Mouse (Mus musculus) gastrocnemius, adult 2 months (tissue): ENCODE results near the gene Cyth1. TPM values are rescaled to one million over a fixed set of nuclear protein-coding genes. Genes with fewer than 3 reads are reported as not detected.

Experiments
- DNase-seq: peaks from one replicate; pipeline ENCODE4 v3.0.0; 2022
- H3K27ac ChIP-seq: fragments of 200-600 bp; 2 replicates; pipeline ENCODE4 v1.8.1; 2022; ENCODE audit warnings: mild to moderate bottlenecking
- H3K4me3 ChIP-seq: fragments of 200-600 bp; 2 replicates; pipeline ENCODE4 v1.8.1; 2022; ENCODE audit warnings: mild to moderate bottlenecking, moderate library complexity
- CTCF ChIP-seq: fragments of 200-600 bp; IDR thresholded peaks from 2 replicates; pipeline ENCODE4 v1.8.1; 2022; ENCODE audit warnings: antibody characterized with exemption, mild to moderate bottlenecking, moderate library complexity
- intact Hi-C: fragments of 180-260 bp; cut with DNase I; formaldehyde crosslinking; loops from one replicate; pipeline ENCODE4 v1.15.1; 2025
- total RNA-seq, 2 experiments: library from RNA; stranded (reverse); gene quantifications; 2 replicates each; pipeline ENCODE4 v1.2.3; 2021

The Cyth1 gene
- total RNA-seq, 2 experiments from 2014 or later = 28.6 to 49.6 TPM

DNA sequence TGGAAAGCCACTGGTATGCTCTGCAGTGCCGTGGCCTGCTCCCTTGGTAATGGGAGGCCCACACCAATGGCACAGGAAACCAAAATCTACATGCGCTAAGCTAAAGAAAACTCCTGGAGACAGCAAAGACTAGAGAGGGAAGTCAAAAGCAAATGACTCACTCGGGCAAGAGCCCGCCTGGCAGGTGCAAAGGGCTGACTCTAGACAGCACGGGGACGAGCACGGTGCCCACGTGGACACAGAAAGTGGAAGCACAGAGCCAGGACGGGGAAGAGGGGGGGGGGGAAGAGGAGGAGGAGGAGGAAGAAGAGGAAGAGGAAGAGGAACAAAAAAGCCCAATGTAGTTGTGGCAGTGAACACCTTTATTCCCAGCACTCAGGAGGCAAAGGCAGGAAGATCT lies 26.7 kb upstream of the Cyth1 start:
- no peak for TF ChIP-seq CTCF
- H3K27ac ChIP-seq = no peak overlapping the region
- H3K4me3 ChIP-seq = no peak overlapping the region
- intact Hi-C loops = no loop called here
- DNase-seq = no peak

DNA sequence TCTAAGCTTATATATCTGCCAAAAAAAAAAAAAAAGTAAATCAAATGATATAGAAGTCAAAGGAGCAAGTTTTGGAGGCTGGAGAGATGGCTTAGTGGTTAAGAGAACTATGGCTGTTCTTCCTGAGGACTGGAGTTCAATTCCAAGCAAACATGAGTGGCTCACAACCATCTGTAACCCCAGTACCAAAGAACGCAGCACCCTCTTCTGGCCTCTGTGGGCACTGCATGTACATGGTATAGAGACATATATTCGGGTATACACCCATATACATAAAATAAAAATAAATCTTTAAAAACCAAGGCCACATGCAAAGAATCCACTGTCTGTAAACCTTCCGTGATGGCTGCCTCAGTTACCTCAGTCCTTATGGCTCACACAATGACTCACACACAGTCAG lies 21.4 kb upstream of the Cyth1 start:
- TF ChIP-seq CTCF = peak; percentile 65
- intact Hi-C loops = no loop called here
- no peak for DNase-seq
- Histone ChIP-seq H3K27ac (no peak overlapping the region), H3K4me3 (no peak overlapping the region)

- DNase-seq = no peak
- no peak overlapping the region for H3K4me3 ChIP-seq
- intact Hi-C loops = no loop called here
- peak overlapping the region; percentile 74 for H3K27ac ChIP-seq
- TF ChIP-seq CTCF = peak; percentile 32
Measured at GRCm38 (mm10) chr11:118266666-118267046, 18.3 kb upstream of the Cyth1 start.

- no peak overlapping the region for H3K4me3 ChIP-seq
- H3K27ac ChIP-seq = peak overlapping the region; percentile 74
- intact Hi-C loops = no loop called here
- TF ChIP-seq CTCF = no peak
- peak; percentile 70 for DNase-seq
Measured at GRCm38 (mm10) chr11:118266044-118266665, 17.8 kb upstream of the Cyth1 start.

DNA sequence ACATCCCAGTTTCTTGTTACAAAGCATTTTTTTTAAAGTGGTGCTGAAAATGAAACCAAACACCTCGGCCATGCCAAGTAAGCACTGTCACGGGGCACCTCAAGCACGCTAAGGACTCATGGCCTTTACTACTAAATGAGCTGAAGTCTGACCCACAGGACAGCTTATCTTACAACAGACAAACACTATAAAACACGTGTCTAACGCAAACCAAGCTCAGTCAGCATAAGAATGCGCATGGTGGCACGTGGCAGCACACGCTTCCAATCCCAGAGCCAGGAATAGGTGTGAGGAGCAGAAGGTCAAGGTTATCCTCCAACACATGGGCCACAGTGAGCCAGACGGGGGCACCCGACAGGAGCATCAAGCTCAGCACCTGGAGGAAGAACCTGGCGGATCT lies 17.2 kb upstream of the Cyth1 start:
- TF ChIP-seq CTCF = no peak
- Histone ChIP-seq H3K27ac (peak overlapping the region; percentile 74), H3K4me3 (no peak overlapping the region)
- DNase-seq = peak; percentile 37
- intact Hi-C loops = no loop called here

DNA sequence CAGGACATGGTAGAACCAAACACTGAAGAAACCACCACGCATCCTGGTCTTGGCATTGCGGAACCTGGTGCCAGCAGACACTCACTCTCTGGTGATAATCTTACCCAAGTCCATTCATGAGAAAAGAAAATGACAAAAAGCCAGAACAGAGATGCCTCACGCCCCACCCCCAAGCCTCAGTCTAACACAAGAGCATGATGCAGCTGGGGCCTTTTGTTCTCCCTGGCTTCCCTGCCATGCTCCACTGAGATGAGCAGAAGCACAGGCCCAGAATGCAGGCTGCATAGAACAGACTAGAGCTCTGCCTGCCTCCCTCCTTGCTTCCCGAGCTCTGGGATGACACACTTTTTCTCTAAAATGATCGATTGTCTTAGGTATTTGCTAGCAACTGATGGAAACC lies 14.8 kb upstream of the Cyth1 start:
- intact Hi-C loops = no loop called here
- TF ChIP-seq CTCF = no peak
- no peak for DNase-seq
- Histone ChIP-seq H3K27ac (no peak overlapping the region), H3K4me3 (no peak overlapping the region)

DNA sequence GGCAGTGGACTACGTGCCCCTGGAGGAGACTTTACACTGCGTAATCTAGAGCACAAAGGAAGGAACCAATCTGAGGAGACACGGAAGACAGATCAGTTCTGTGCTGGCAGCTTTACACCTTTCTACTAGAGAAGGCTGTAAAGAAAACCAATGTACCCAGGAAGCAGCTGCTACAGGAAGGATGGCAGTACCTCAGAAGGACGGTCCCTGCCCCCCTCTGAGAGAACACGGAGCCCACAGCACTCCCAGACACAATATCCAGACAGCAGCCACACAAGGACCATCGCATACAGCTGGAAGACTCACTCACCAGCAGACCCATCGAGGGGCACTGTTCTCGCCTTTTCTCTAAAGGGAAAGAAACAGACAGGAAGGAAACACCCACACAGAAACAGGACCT lies 11.7 kb upstream of the Cyth1 start:
- DNase-seq = no peak
- intact Hi-C loops = no loop called here
- TF ChIP-seq CTCF = no peak
- Histone ChIP-seq H3K27ac (no peak overlapping the region), H3K4me3 (no peak overlapping the region)

GRCm38 (mm10) chr11:118259580-118259979 lies 11.2 kb upstream of the Cyth1 start:
- intact Hi-C loops = no loop called here
- H3K4me3 ChIP-seq = no peak overlapping the region
- H3K27ac ChIP-seq = no peak overlapping the region
- no peak for DNase-seq
- TF ChIP-seq CTCF = no peak

- 0 out of 2 replicates have a peak overlapping the region, but pooled peaks have one; percentile 20 for H3K27ac ChIP-seq
- no peak for DNase-seq
- intact Hi-C loops = no loop called here
Measured at GRCm38 (mm10) chr11:118256371-118256770, 8.0 kb upstream of the Cyth1 start.

GRCm38 (mm10) chr11:118254159-118254951 lies 6.0 kb upstream of the Cyth1 start:
- intact Hi-C loops = no loop called here
- H3K27ac ChIP-seq = peak overlapping the region; percentile 80
- peak overlapping the region; percentile 26; the same call in 1 of the 2 replicates for H3K4me3 ChIP-seq
- no peak for TF ChIP-seq CTCF
- DNase-seq = peak; percentile 76

More at GRCm38 (mm10) chr11:118256371-118256770, 8.0 kb upstream of the Cyth1 start:
- TF ChIP-seq CTCF = no peak
- H3K4me3 ChIP-seq = no peak overlapping the region

DNA sequence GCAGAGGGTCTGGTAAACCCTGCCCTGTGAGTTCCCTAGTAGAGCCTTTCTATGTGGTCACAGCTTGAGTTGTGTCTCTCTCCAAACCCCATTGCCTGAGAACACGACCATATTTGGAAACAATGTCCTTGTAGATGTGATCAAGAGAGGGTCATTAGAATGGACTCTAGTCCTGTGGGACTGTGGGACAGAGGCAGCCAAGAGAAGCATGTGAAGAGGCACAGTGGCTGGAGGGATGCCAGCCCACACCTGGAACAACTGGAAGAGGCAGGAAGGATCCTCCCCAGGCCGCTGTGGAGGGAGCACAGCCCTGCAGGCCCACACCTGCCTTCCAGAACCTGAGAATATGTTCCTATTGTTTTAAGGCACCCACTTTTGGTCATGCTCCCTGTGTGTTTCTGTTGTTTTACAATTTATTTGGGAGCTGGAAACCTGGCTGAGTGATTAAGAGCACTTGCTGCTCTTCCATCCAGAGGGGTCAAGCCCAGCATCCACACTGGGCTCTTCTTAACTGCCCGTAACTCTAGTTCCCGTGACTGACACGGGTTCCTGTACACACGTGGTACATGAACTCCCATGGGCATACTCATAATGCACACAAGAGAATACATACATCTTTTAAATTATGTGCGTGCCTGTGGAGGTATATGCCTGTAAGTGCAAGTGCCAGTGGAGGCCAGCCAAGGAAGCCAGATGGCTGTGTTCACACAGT lies 5.2 kb upstream of the Cyth1 start:
- TF ChIP-seq CTCF = no peak
- H3K27ac ChIP-seq = peak overlapping the region; percentile 80
- peak; percentile 59 for DNase-seq
- intact Hi-C loops = no loop called here
- H3K4me3 ChIP-seq = no peak overlapping the region

DNA sequence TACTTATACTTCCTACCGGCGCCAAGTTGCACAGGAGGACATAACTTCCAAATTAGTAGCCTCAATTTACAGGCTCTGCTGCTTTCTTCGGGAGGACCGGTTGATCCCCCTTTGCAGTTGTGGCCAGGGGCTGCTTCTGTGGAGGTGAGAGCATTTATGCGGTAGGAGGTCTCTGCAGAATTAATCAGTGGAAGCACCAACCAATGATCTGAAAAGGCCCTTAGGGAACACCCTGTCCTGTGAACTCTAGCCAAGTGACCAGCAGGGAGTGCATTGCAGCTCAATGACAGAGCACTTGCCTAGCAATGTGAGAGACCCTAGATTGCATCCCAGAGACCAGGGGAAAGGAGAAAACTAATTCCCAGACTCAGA lies 606 bp upstream of the Cyth1 start:
- peak overlapping the region; percentile 79 for H3K4me3 ChIP-seq
- no peak for TF ChIP-seq CTCF
- peak; percentile 66 for DNase-seq
- H3K27ac ChIP-seq = peak overlapping the region; percentile 99
- intact Hi-C loops = no loop called here
